Mouse (Mus musculus) liver, embryonic 12.5 days (tissue): ENCODE results near the gene Ascc1. TPM values are rescaled to one million over a fixed set of nuclear protein-coding genes. Genes with fewer than 3 reads are reported as not detected.
A peak's percentile ranks its signal among the peaks of the same experiment; 100 is the strongest.

Source experiments
- ATAC-seq: fragments of 200-750 bp; cut with Nextera tagmentation; 2 replicates; pipeline ENCODE4 v1.8.0; 2017; ENCODE audit warnings: moderate number of reproducible peaks, mild to moderate bottlenecking, moderate library complexity
- H3K27ac ChIP-seq: fragments of 300-500 bp; sonication (generic); 2 replicates; pipeline ENCODE4 v1.5.1; 2016; ENCODE audit warnings: mild to moderate bottlenecking
- H3K27me3 ChIP-seq: fragments of 300-500 bp; sonication (generic); replicated peaks from 2 replicates; pipeline ENCODE4 v1.6.1; 2016; ENCODE audit warnings: mild to moderate bottlenecking, moderate library complexity
- H3K36me3 ChIP-seq: fragments of 300-500 bp; sonication (generic); 2 replicates; pipeline ENCODE4 v1.6.1; 2016; ENCODE audit warnings: mild to moderate bottlenecking, moderate library complexity
- H3K4me1 ChIP-seq: fragments of 300-500 bp; sonication (generic); 2 replicates; pipeline ENCODE4 v1.6.1; 2016
- H3K4me2 ChIP-seq: fragments of 300-500 bp; sonication (generic); 2 replicates; pipeline ENCODE4 v1.6.1; 2016; ENCODE audit warnings: mild to moderate bottlenecking, moderate library complexity
- H3K4me3 ChIP-seq: fragments of 300-500 bp; sonication (generic); 2 replicates; pipeline ENCODE4 v1.5.1; 2016; ENCODE audit warnings: mild to moderate bottlenecking, moderate library complexity
- H3K9ac ChIP-seq: fragments of 300-500 bp; sonication (generic); 2 replicates; pipeline ENCODE4 v1.6.1; 2016; ENCODE audit warnings: mild to moderate bottlenecking, moderate library complexity
- H3K9me3 ChIP-seq: fragments of 300-500 bp; sonication (generic); replicated peaks from 2 replicates; pipeline ENCODE4 v1.6.1; 2016; ENCODE audit warnings: mild to moderate bottlenecking, moderate library complexity
- WGBS: fragments of 180-500 bp; shearing (Covaris S2); methylation state at CpG from one replicate; pipeline ENCODE4 v1.1.7; 2016; ENCODE audit not compliant: insufficient replicate concordance; 5-methylcytosine and 5-hydroxymethylcytosine counted together
- polyA plus RNA-seq: library from polyadenylated mRNA; unstranded; fragments of >200 nt; fragmentation: Nextera tagmentation; extraction: Ambion mirVana; gene quantifications from 2 replicates; pipeline ENCODE4 v1.2.1, GENCODE M21; 2016

Gene Ascc1
- polyA plus RNA-seq, 1 experiment from 2014 or later, result 22.6 TPM

DNA sequence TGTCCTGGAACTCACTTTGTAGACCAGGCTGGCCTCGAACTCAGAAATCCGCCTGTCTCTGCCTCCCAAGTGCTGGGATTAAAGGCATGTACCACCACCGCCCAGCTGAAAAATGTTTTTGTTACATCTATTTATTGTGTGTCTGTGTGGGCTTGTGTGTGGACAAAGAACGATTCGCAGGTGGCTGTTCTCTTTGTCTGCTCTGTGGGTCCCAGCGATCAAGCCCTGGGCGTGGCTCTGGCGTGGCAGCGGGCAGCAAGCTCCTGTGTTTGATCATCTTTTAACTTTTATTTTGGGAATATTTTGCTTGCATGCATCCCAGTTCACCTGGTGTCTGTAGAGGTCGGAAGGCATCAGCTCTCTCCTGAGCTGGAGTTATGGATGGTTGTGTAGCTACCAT, 48.0 kb downstream of the Ascc1 start:
- no peak overlapping the region for H3K27ac ChIP-seq
- no peak for ATAC-seq
- no peaks in the 10 kb centered on the region for H3K4me1 ChIP-seq
- H3K27me3 ChIP-seq, result no peaks in the 10 kb centered on the region
- H3K4me2 ChIP-seq, result no peak overlapping the region
- 80% methylated on average over 10 of the region's 10 CpGs for WGBS
- H3K9ac ChIP-seq, result no peak overlapping the region
- H3K9me3 ChIP-seq, result no peaks in the 10 kb centered on the region
- no peak overlapping the region for H3K4me3 ChIP-seq
- H3K36me3 ChIP-seq, result peaks cover 20% of the 10 kb centered on the region

DNA sequence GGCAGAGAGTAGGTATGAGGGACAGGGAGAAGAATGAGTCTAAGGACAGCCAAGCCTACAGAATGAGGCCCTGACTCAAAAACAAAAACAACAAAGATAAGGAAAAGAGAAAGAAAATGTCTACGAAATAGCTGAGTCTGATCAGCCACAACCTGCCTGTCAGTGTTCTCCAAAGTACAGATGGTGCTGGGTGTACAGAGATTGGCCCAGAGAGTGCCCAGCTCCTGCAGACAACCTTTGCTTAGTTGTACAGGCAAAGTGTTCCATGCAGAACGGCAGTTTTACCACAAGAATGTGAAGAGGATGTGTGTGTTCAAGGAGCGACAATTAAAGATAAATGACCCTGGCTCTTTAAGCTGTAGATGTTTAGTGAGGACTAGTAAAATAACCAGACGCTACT, 50.5 kb downstream of the Ascc1 start:
- Histone ChIP-seq H3K27ac (no peak overlapping the region), H3K4me2 (no peak overlapping the region), H3K9me3 (no peaks in the 10 kb centered on the region), H3K36me3 (peaks cover 26% of the 10 kb centered on the region), H3K9ac (no peak overlapping the region), H3K4me1 (no peaks in the 10 kb centered on the region), H3K27me3 (no peaks in the 10 kb centered on the region), H3K4me3 (no peak overlapping the region)
- WGBS, result 52% methylated on average over 4 of the region's 4 CpGs
- no peak for ATAC-seq

GRCm38 (mm10) chr10:60062173-60062572, 59.6 kb downstream of the Ascc1 start:
- Histone ChIP-seq H3K27ac (no peak overlapping the region), H3K4me1 (no peaks in the 10 kb centered on the region), H3K9me3 (no peaks in the 10 kb centered on the region), H3K36me3 (peaks cover 16% of the 10 kb centered on the region), H3K4me3 (no peak overlapping the region), H3K9ac (no peak overlapping the region), H3K27me3 (no peaks in the 10 kb centered on the region), H3K4me2 (no peak overlapping the region)
- WGBS, result 82% methylated on average over 5 of the region's 5 CpGs
- no peak for ATAC-seq

GRCm38 (mm10) chr10:60062931-60063330, 60.3 kb downstream of the Ascc1 start:
- Histone ChIP-seq H3K4me1 (no peaks in the 10 kb centered on the region), H3K4me2 (no peak overlapping the region), H3K27me3 (no peaks in the 10 kb centered on the region), H3K36me3 (peaks cover 11% of the 10 kb centered on the region; the same call in 1 of the 2 replicates), H3K4me3 (no peak overlapping the region), H3K27ac (no peak overlapping the region), H3K9ac (no peak overlapping the region), H3K9me3 (no peaks in the 10 kb centered on the region)
- ATAC-seq, result no peak
- 56% methylated on average over 5 of the region's 5 CpGs for WGBS

- ATAC-seq, result no peak
- Histone ChIP-seq H3K27ac (no peak overlapping the region), H3K4me3 (no peak overlapping the region)
Observed at GRCm38 (mm10) chr10:60066524-60066923, 63.9 kb downstream of the Ascc1 start.

DNA sequence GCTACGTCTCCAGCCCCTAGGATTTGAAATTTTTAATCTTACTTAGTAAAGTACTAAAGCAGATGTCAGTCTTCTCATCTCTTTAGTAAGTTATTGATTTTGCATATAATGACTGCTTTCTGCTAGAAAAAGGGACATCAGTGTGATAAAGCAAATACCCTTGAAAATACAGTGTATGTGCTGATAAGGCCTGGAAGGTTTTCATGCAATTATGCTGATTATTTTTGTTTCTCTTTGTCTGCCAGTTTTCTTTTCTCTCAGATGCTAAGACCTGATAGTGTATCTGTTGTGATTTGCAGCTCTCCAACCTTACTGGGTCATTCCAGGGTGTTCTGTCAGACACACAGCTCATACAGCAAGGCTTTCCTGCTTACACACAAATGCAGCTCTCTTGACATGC, 72.6 kb downstream of the Ascc1 start:
- ATAC-seq, result no peak
- no peak overlapping the region for H3K4me2 ChIP-seq
- H3K9ac ChIP-seq, result no peak overlapping the region
- no peaks in the 10 kb centered on the region for H3K27me3 ChIP-seq
- H3K4me1 ChIP-seq, result peaks cover 54% of the 10 kb centered on the region
- H3K4me3 ChIP-seq, result no peak overlapping the region
- WGBS, result 68% methylated on average over 1 of the region's 1 CpGs
- no peaks in the 10 kb centered on the region for H3K36me3 ChIP-seq
- H3K27ac ChIP-seq, result no peak overlapping the region
- H3K9me3 ChIP-seq, result no peaks in the 10 kb centered on the region

More at GRCm38 (mm10) chr10:60066524-60066923, 63.9 kb downstream of the Ascc1 start:
- Histone ChIP-seq H3K9ac (no peak overlapping the region), H3K9me3 (no peaks in the 10 kb centered on the region), H3K27me3 (no peaks in the 10 kb centered on the region), H3K4me2 (no peak overlapping the region), H3K4me1 (no peaks in the 10 kb centered on the region), H3K36me3 (peaks cover 11% of the 10 kb centered on the region; the same call in 1 of the 2 replicates)
- 67% methylated on average over 3 of the region's 3 CpGs for WGBS

DNA sequence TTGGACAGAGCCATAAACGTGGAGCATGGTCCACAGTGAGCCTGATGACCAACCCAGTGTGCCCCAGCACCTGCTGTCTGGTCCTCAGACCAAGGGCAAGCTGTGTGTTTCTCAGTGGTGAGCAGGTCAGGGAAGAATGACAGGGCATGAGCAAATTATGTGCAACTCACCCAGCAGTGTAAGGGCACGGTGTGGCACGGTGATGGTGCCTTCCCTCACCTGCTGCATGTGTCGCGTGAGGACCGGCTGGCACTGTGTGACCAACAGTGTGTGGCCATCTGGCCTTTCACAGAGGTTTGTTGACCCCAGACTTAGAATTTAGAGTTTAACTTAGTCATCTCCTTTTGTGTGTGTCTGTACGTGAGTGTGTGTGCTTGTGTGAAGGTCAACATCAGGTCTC, 74.6 kb downstream of the Ascc1 start:
- peak overlapping the region; percentile 72 for H3K4me2 ChIP-seq
- H3K4me3 ChIP-seq, result no peak overlapping the region
- H3K27ac ChIP-seq, result peak overlapping the region; percentile 95
- no peaks in the 10 kb centered on the region for H3K27me3 ChIP-seq
- H3K36me3 ChIP-seq, result no peaks in the 10 kb centered on the region
- 89% methylated on average over 7 of the region's 7 CpGs for WGBS
- peaks cover 75% of the 10 kb centered on the region for H3K4me1 ChIP-seq
- ATAC-seq, result no peak
- no peaks in the 10 kb centered on the region for H3K9me3 ChIP-seq
- peak overlapping the region; percentile 50 for H3K9ac ChIP-seq

GRCm38 (mm10) chr10:60077736-60078560, 75.3 kb downstream of the Ascc1 start:
- Histone ChIP-seq H3K4me1 (peaks cover 81% of the 10 kb centered on the region), H3K27me3 (no peaks in the 10 kb centered on the region), H3K4me2 (peak overlapping the region; percentile 72), H3K9me3 (no peaks in the 10 kb centered on the region), H3K9ac (peak overlapping the region; percentile 50), H3K36me3 (no peaks in the 10 kb centered on the region), H3K4me3 (peak overlapping the region; percentile 35), H3K27ac (peak overlapping the region; percentile 95)
- 34% methylated on average over 18 of the region's 18 CpGs for WGBS
- peak; percentile 84 for ATAC-seq

DNA sequence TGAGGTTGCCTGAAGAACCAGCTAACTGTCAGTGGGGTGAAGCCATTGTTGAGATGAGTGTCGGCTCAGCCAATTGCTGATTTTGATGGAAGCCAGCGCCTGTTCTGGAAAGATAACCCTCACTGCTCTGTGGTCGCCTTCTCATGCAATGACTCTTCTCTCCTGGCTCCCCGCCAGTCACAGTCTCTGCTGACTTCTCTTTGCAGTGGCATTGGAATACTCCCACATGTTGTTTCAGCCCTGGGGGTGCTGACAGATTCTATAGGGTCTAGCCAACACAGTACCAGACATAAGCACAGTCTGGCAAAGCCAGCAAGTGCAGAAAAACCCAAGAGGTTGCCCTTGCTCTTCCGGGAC, 75.9 kb downstream of the Ascc1 start:
- peak overlapping the region; percentile 35 for H3K4me3 ChIP-seq
- H3K9ac ChIP-seq, result peak overlapping the region; percentile 50
- peak overlapping the region; percentile 95 for H3K27ac ChIP-seq
- 26% methylated on average over 5 of the region's 5 CpGs for whole genome bisulfite sequencing
- no peaks in the 10 kb centered on the region for H3K9me3 ChIP-seq
- peak; percentile 89 for ATAC-seq
- peak overlapping the region; percentile 72 for H3K4me2 ChIP-seq
- H3K4me1 ChIP-seq, result peaks cover 83% of the 10 kb centered on the region
- H3K36me3 ChIP-seq, result no peaks in the 10 kb centered on the region
- H3K27me3 ChIP-seq, result no peaks in the 10 kb centered on the region

DNA sequence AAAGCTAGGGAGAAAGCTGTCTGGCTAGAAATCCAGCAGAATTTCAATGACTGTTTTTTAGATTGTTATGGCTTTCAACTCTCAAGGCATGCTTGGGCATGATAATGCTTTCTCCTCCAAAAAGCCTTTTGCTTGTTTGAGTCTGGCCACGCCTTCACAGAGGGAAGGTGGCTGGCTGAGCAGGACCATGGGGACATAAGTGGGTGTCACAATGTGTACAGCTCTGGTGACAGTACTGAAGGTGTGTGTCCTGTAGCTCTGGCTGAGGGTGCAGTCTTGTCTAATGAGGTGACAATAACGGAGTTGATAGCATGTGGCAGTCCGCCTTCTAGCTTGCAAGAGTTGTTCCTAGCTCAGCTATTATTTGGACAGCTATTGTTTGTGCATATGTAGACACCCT, 77.6 kb downstream of the Ascc1 start:
- no peaks in the 10 kb centered on the region for H3K9me3 ChIP-seq
- no peaks in the 10 kb centered on the region for H3K27me3 ChIP-seq
- peak overlapping the region; percentile 34 for H3K4me2 ChIP-seq
- 34% methylated on average over 3 of the region's 3 CpGs for WGBS
- peaks cover 79% of the 10 kb centered on the region for H3K4me1 ChIP-seq
- ATAC-seq, result peak; percentile 53
- H3K36me3 ChIP-seq, result no peaks in the 10 kb centered on the region
- peak overlapping the region; percentile 95 for H3K27ac ChIP-seq
- H3K4me3 ChIP-seq, result no peak overlapping the region
- H3K9ac ChIP-seq, result peak overlapping the region; percentile 14; the same call in 1 of the 2 replicates

DNA sequence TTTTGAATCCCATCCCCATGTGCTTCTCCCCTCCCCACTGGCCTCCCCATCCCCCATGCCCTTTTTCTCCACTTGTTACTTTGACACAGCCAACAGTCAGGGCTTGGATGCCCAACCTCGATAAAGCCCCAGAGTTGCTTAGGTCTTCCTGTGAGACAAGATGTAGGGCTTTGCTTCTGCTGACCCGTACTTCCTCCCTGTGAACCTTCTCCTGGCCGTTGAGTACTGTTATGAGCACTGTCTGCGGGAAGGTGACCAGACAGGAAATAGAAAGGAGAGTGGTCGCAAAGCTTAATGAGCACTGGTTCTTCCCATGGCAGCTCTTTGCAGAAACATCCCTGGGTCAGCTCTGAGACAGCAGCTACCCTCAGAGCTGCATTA, 78.0 kb downstream of the Ascc1 start:
- Histone ChIP-seq H3K9me3 (no peaks in the 10 kb centered on the region), H3K4me2 (peak overlapping the region; percentile 34), H3K4me3 (no peak overlapping the region), H3K27me3 (no peaks in the 10 kb centered on the region), H3K9ac (peak overlapping the region; percentile 14), H3K27ac (peak overlapping the region; percentile 95), H3K36me3 (no peaks in the 10 kb centered on the region), H3K4me1 (peaks cover 76% of the 10 kb centered on the region)
- WGBS, result 9% methylated on average over 5 of the region's 5 CpGs
- 0 out of 2 replicates have a peak, but pooled peaks have one; percentile 3 for ATAC-seq

DNA sequence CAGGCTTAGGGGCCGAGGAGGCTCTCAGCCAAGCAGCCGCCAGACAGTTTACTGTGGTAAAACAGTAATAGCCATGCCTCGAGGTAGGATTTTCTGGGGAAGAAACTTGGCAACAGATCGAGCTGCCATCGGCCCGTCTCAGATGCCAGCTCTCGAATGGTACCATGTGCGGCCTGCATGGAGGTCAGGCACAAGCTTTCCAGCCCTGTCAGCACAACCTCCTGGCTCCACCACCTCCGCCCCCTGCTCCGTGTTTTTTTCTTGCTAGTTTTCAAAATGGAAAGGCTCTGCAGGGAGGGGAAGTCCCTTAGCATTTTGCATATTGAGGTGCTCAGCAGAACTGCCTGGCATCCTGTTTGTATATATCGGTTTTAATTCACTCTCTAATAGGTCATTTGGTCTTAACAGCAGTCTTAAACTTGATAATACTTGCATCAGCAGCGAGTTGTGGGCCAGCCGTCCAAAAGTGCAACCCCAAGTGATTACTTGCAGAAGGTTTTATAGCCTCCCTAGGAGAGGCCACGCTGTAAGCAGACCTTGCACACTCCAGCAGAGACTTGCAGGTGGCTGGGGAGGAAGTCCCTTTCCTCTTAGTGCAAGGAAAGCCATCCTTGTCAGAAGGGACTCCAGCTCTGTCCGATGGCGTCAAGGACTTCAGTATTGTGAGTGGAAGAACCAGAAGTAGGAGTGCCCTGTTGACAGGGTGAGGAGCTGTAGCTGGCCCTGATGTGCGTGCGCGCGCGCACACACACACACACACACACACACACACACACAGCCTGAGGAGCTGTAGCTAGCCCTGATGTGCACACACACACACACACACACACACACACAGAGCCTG, 78.6 kb downstream of the Ascc1 start:
- WGBS, result 59% methylated on average over 21 of the region's 21 CpGs
- H3K4me1 ChIP-seq, result peaks cover 76% of the 10 kb centered on the region
- H3K9me3 ChIP-seq, result no peaks in the 10 kb centered on the region
- no peaks in the 10 kb centered on the region for H3K27me3 ChIP-seq
- H3K4me3 ChIP-seq, result no peak overlapping the region
- H3K36me3 ChIP-seq, result no peaks in the 10 kb centered on the region
- ATAC-seq, result no peak
- peak overlapping the region; percentile 34 for H3K4me2 ChIP-seq
- peak overlapping the region; percentile 95 for H3K27ac ChIP-seq
- peak overlapping the region; percentile 14 for H3K9ac ChIP-seq
